Mouse (Mus musculus) frontal cortex, postnatal 14 days (tissue): Measurements from ENCODE around the gene Bbs9.

ENCODE experiments used
- DNase-seq, 2 experiments: peaks; one replicate each; pipeline ENCODE4 v3.0.0; 2022; ENCODE audit warnings: low spot score in 2 of 2

Bbs9 gene

GRCm38 (mm10) chr9:22468170-22468898 is 7.2 kb upstream of the Bbs9 start:
- peak in 1 of 2 experiments; percentile 26 for DNase-seq

GRCm38 (mm10) chr9:22468899-22469259 is 6.6 kb upstream of the Bbs9 start:
- DNase-seq = no peak

- DNase-seq = no peak
Measured at GRCm38 (mm10) chr9:22469643-22470042, 5.9 kb upstream of the Bbs9 start, which contains the start of gene Rp9. Gene Rp9 (minus strand): TSS chr9:22469743.

GRCm38 (mm10) chr9:22476265-22476664 is 750 bp downstream of the Bbs9 start:
- no peak for DNase-seq

GRCm38 (mm10) chr9:22478946-22479345 is 3.4 kb downstream of the Bbs9 start:
- no peak for DNase-seq

GRCm38 (mm10) chr9:22483866-22484561 is 8.5 kb downstream of the Bbs9 start:
- DNase-seq = no peak

- DNase-seq = no peak
Measured at GRCm38 (mm10) chr9:22484562-22485308, 9.2 kb downstream of the Bbs9 start.

GRCm38 (mm10) chr9:22486211-22486610 is 10.7 kb downstream of the Bbs9 start:
- DNase-seq = no peak

- no peak for DNase-seq
Measured at GRCm38 (mm10) chr9:22488963-22489362, 13.4 kb downstream of the Bbs9 start.

- DNase-seq = no peak
Measured at GRCm38 (mm10) chr9:22494203-22494807, 18.8 kb downstream of the Bbs9 start.

GRCm38 (mm10) chr9:22495133-22495532 is 19.6 kb downstream of the Bbs9 start:
- no peak for DNase-seq

- no peak for DNase-seq
Measured at GRCm38 (mm10) chr9:22497021-22497767, 21.7 kb downstream of the Bbs9 start.

- no peak for DNase-seq
Measured at GRCm38 (mm10) chr9:22502972-22503371, 27.5 kb downstream of the Bbs9 start.

GRCm38 (mm10) chr9:22503581-22503980 is 28.1 kb downstream of the Bbs9 start:
- no peak for DNase-seq

- DNase-seq = no peak
Measured at GRCm38 (mm10) chr9:22505574-22505973, 30.1 kb downstream of the Bbs9 start.

GRCm38 (mm10) chr9:22515076-22515475 is 39.6 kb downstream of the Bbs9 start:
- no peak for DNase-seq

- peak in 1 of 2 experiments; percentile 38 for DNase-seq
Measured at GRCm38 (mm10) chr9:22518394-22519041, 43.0 kb downstream of the Bbs9 start.

GRCm38 (mm10) chr9:22523460-22523859 is 47.9 kb downstream of the Bbs9 start:
- DNase-seq = no peak

GRCm38 (mm10) chr9:22530734-22531489 is 55.4 kb downstream of the Bbs9 start:
- DNase-seq = no peak

GRCm38 (mm10) chr9:22532112-22532511 is 56.6 kb downstream of the Bbs9 start:
- no peak for DNase-seq
